Mouse (Mus musculus) E14TG2a.4 (cell line): ENCODE measurements around the gene Zmym2.

ENCODE experiments used
- H3K27me3 ChIP-seq: 2 replicates; pipeline ENCODE4 v1.6.1; 2014; ENCODE audit warnings: low read length, control low read depth; ENCODE audit not compliant: insufficient read depth
- H3K36me3 ChIP-seq: 2 replicates; pipeline ENCODE4 v1.6.1; 2014; ENCODE audit warnings: low read length, control low read depth; ENCODE audit not compliant: insufficient read depth
- H3K4me1 ChIP-seq: replicated peaks from 2 replicates; pipeline ENCODE4 v1.6.1; 2014; ENCODE audit warnings: low read depth, low read length, control low read depth
- H3K4me3 ChIP-seq: replicated peaks from 2 replicates; pipeline ENCODE4 v1.5.1; 2014; ENCODE audit warnings: mild to moderate bottlenecking, low read length
- H3K9me3 ChIP-seq: 2 replicates; pipeline ENCODE4 v1.6.1; 2014; ENCODE audit warnings: low read length, control low read depth
- CTCF ChIP-seq: conservative IDR thresholded peaks from 2 replicates; pipeline ENCODE4 v1.5.1; 2014; ENCODE audit warnings: low read length
- NANOG ChIP-seq: IDR thresholded peaks from 2 replicates; pipeline ENCODE4 v1.6.1; 2014; ENCODE audit warnings: borderline replicate concordance, low read length, mixed read lengths
- POU5F1 ChIP-seq: IDR thresholded peaks from 2 replicates; pipeline ENCODE4 v1.6.1; 2014; ENCODE audit warnings: low read length, borderline replicate concordance

Gene Zmym2

GRCm38 (mm10) chr14:56896521-56896920 is 10.1 kb downstream of the Zmym2 start:
- H3K36me3 ChIP-seq, result peaks cover 40% of the 10 kb centered on the region
- H3K27me3 ChIP-seq, result no peaks in the 10 kb centered on the region
- no peak overlapping the region for H3K4me3 ChIP-seq
- H3K4me1 ChIP-seq, result peaks cover 6% of the 10 kb centered on the region; the same call in 1 of the 2 replicates
- TF ChIP-seq NANOG, result no peak
- TF ChIP-seq CTCF, result no peak
- no peak for TF ChIP-seq POU5F1
- no peaks in the 10 kb centered on the region for H3K9me3 ChIP-seq

- peaks cover 6% of the 10 kb centered on the region; the same call in 1 of the 2 replicates for H3K4me1 ChIP-seq
- no peaks in the 10 kb centered on the region for H3K9me3 ChIP-seq
- no peak for TF ChIP-seq CTCF
- no peak for TF ChIP-seq NANOG
- no peak for TF ChIP-seq POU5F1
- H3K36me3 ChIP-seq, result peaks cover 42% of the 10 kb centered on the region
- H3K27me3 ChIP-seq, result no peaks in the 10 kb centered on the region
- no peak overlapping the region for H3K4me3 ChIP-seq
Observed at GRCm38 (mm10) chr14:56897475-56897874, 11.0 kb downstream of the Zmym2 start.

DNA sequence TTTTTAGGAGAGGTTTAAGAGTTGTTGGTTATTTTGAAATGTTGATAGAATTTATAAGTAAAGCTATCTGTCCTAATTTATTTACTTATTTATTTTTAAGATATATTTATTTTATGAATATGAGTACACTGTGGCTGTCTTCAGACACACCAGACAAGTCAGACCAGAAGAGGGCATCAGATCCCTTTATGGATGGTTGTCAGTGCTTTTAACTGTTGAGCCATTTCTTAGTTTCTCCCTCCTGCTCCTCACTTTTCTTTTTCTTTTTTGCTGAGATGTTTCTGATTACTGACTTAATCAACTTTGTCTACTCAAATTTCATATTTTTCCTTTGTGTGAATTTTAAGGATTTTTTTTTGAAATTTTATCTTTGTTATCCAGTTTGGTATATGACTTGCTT is 13.2 kb downstream of the Zmym2 start:
- H3K27me3 ChIP-seq, result no peaks in the 10 kb centered on the region
- H3K4me1 ChIP-seq, result peaks cover 14% of the 10 kb centered on the region; the same call in 1 of the 2 replicates
- TF ChIP-seq NANOG (no peak), POU5F1 (no peak), CTCF (no peak)
- no peaks in the 10 kb centered on the region for H3K9me3 ChIP-seq
- no peak overlapping the region for H3K4me3 ChIP-seq
- H3K36me3 ChIP-seq, result peaks cover 35% of the 10 kb centered on the region

DNA sequence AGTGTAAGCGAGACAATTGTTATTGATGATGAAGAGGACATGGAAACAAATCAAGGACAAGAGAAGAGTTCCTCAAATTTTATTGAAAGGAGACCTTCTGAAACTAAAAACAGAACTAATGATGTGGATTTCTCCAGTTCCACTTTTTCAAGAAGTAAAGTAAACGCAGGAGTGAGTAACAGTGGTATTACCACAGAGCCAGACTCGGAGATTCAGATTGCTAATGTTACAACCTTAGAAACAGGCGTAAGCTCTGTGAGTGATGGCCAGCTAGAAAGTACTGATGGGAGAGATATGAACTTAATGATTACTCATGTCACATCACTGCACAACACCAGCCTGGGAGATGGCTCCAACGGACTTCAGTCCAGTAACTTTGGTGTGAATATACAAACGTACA is 16.6 kb downstream of the Zmym2 start:
- Histone ChIP-seq H3K4me3 (no peak overlapping the region), H3K27me3 (no peaks in the 10 kb centered on the region), H3K36me3 (peaks cover 45% of the 10 kb centered on the region), H3K9me3 (no peaks in the 10 kb centered on the region), H3K4me1 (peaks cover 22% of the 10 kb centered on the region)
- no peak for TF ChIP-seq NANOG
- no peak for TF ChIP-seq POU5F1
- TF ChIP-seq CTCF, result no peak

GRCm38 (mm10) chr14:56905696-56906095 is 19.2 kb downstream of the Zmym2 start:
- Histone ChIP-seq H3K36me3 (peaks cover 39% of the 10 kb centered on the region), H3K27me3 (no peaks in the 10 kb centered on the region), H3K4me3 (no peak overlapping the region), H3K9me3 (no peaks in the 10 kb centered on the region), H3K4me1 (peaks cover 22% of the 10 kb centered on the region)
- TF ChIP-seq NANOG (no peak), POU5F1 (no peak), CTCF (no peak)

DNA sequence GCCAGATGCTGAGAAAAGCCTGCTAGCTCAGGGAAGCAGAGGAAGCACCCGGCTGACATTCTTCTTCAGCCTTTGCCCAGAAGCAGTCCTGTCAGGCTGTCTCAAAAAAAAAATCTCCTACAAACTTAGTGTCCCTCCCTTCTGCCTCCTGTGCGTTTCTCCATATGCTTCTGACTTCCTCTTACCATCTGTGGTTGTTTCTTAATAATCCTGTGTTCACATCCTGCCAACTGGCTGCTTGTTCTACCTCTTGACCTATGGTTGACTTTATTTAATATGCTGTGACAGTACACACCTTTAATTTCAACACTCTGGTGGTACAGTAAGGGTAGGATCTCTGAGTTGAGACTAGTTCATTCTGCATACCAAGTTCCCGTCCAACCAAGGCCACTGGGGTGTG is 32.1 kb downstream of the Zmym2 start:
- Histone ChIP-seq H3K4me1 (peaks cover 15% of the 10 kb centered on the region; the same call in 1 of the 2 replicates), H3K27me3 (no peaks in the 10 kb centered on the region), H3K36me3 (peaks cover 63% of the 10 kb centered on the region), H3K9me3 (peaks cover 4% of the 10 kb centered on the region), H3K4me3 (no peak overlapping the region)
- TF ChIP-seq NANOG (no peak), CTCF (no peak), POU5F1 (no peak)

GRCm38 (mm10) chr14:56935481-56935880 is 49.0 kb downstream of the Zmym2 start:
- TF ChIP-seq CTCF, result no peak
- TF ChIP-seq NANOG, result no peak
- TF ChIP-seq POU5F1, result no peak
- H3K4me1 ChIP-seq, result peaks cover 8% of the 10 kb centered on the region; the same call in 1 of the 2 replicates
- H3K9me3 ChIP-seq, result no peaks in the 10 kb centered on the region
- no peak overlapping the region for H3K4me3 ChIP-seq
- H3K36me3 ChIP-seq, result peaks cover 55% of the 10 kb centered on the region
- H3K27me3 ChIP-seq, result no peaks in the 10 kb centered on the region

- Histone ChIP-seq H3K27me3 (no peaks in the 10 kb centered on the region), H3K4me1 (peaks cover 6% of the 10 kb centered on the region; the same call in 1 of the 2 replicates), H3K9me3 (no peaks in the 10 kb centered on the region), H3K36me3 (peaks cover 67% of the 10 kb centered on the region), H3K4me3 (no peak overlapping the region)
- no peak for TF ChIP-seq POU5F1
- no peak for TF ChIP-seq CTCF
- TF ChIP-seq NANOG, result no peak
Observed at GRCm38 (mm10) chr14:56939903-56940302, 53.5 kb downstream of the Zmym2 start.

- H3K27me3 ChIP-seq, result no peaks in the 10 kb centered on the region
- TF ChIP-seq POU5F1 (no peak), CTCF (no peak), NANOG (no peak)
- no peaks in the 10 kb centered on the region for H3K4me1 ChIP-seq
- no peak overlapping the region for H3K4me3 ChIP-seq
- no peaks in the 10 kb centered on the region for H3K9me3 ChIP-seq
- peaks cover 86% of the 10 kb centered on the region for H3K36me3 ChIP-seq
Observed at GRCm38 (mm10) chr14:56952928-56953327, 66.5 kb downstream of the Zmym2 start.
